Mouse (Mus musculus): ENCODE data around the gene Hydin. TPM values are rescaled to one million over a fixed set of nuclear protein-coding genes. Genes with fewer than 3 reads are reported as not detected.
"Not testable (repeated sequence)": the region's sequence is repeated elsewhere in the genome, so short reads cannot be mapped to it uniquely, and the experiment has no call there.

Hydin gene
- polyA plus RNA-seq, 1 experiment from 2014 or later = 0.80 TPM

DNA sequence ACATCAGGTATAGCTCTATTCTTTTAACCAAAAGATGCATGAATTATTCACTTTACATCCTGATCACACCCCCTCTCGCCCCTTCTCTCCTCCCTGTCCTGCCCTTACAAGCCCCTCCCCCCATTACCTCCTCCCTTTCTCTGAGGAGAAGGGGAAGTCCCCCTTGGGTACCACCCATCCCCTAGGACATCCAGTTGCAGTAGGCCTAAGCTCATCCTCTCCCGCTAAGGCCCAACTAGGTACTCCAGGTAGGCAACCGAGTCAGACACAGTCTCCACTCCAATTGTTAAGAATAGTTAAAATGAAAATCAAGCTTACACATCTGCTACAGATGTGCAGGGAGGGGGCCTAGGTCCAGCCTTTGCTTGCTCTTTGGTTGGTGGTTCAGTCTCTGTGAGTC, 83.9 kb downstream of the Hydin start:
- H3K4me1 ChIP-seq (replicated peaks; ENCODE audit: control insufficient read depth, insufficient read depth, low read length) = no peaks in the 10 kb centered on the region
- H3K36me3 ChIP-seq (replicated peaks; ENCODE audit: control insufficient read depth, insufficient read depth) = no peaks in the 10 kb centered on the region
- H3K9me3 ChIP-seq (ENCODE audit: control insufficient read depth, low read length) = no peaks in the 10 kb centered on the region
- DNase-seq (ENCODE audit: low spot score) (no peak), ATAC-seq (ENCODE audit: low FRiP score) (no peak)
- no peaks in the 10 kb centered on the region for H3K27me3 ChIP-seq (ENCODE audit: control insufficient read depth, insufficient read depth, low read length)
- 84% methylated on average over 3 of the region's 3 CpGs for WGBS
- no peak overlapping the region for H3K4me3 ChIP-seq (replicated peaks; ENCODE audit: low read length)
- no peak overlapping the region for H3K4me2 ChIP-seq (replicated peaks)
- H3K9ac ChIP-seq = no peak overlapping the region
- H3K27ac ChIP-seq = no peak overlapping the region

DNA sequence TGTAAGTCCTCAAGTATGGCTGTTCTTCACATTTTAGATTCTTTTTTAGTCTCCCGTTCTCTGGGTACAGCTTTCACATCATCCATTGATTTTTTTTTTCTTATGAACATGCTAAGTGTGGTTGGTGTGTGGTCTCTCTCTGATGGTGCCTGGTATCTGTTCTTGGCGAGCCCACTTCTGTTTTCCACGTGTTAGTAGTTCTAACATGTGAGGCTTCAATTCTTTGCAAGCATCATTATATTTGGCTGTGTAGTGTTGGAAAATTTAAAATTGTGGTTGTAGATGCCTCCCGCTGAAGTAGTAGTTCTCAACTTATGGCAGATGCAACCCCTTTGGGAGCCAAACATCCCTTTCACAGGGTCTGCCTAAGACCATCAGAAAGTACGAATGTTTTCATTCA, 85.1 kb downstream of the Hydin start:
- Histone ChIP-seq H3K4me1 (replicated peaks; ENCODE audit: control insufficient read depth, insufficient read depth, low read length) (no peaks in the 10 kb centered on the region), H3K4me2 (replicated peaks) (no peak overlapping the region), H3K36me3 (replicated peaks; ENCODE audit: control insufficient read depth, insufficient read depth) (no peaks in the 10 kb centered on the region), H3K9me3 (ENCODE audit: control insufficient read depth, low read length) (no peaks in the 10 kb centered on the region), H3K9ac (no peak overlapping the region), H3K27ac (no peak overlapping the region), H3K4me3 (replicated peaks; ENCODE audit: low read length) (no peak overlapping the region), H3K27me3 (ENCODE audit: control insufficient read depth, insufficient read depth, low read length) (no peaks in the 10 kb centered on the region)
- WGBS = 89% methylated on average over 5 of the region's 5 CpGs
- DNase-seq (ENCODE audit: low spot score) (no peak), ATAC-seq (ENCODE audit: low FRiP score) (no peak)

DNA sequence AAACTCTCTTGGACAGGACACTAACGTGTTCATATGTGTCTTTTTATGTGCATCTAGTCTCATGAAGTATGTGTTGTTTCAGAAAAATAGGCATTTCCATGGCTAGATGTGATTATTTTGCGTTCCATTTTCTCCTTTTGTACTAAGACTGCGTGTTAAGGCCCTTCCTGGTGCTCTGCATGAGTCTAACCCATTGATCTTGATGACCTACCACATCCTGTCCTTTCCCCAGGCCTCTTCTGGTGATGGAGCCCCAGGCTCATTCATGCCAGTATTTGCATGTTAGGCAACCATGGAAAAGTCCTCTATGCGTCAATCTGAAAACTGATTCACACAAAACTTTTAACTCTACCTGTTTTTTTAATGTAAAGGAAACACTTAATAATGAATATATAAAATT, 96.2 kb downstream of the Hydin start:
- H3K9ac ChIP-seq = no peak overlapping the region
- no peaks in the 10 kb centered on the region for H3K36me3 ChIP-seq (replicated peaks; ENCODE audit: control insufficient read depth, insufficient read depth)
- ATAC-seq (ENCODE audit: low FRiP score) = no peak
- DNase-seq (ENCODE audit: low spot score) = no peak
- H3K9me3 ChIP-seq (ENCODE audit: control insufficient read depth, low read length) = no peaks in the 10 kb centered on the region
- H3K4me2 ChIP-seq (replicated peaks) = no peak overlapping the region
- H3K27ac ChIP-seq = no peak overlapping the region
- 91% methylated on average over 4 of the region's 4 CpGs for WGBS
- H3K4me3 ChIP-seq (replicated peaks; ENCODE audit: low read length) = no peak overlapping the region
- no peaks in the 10 kb centered on the region for H3K27me3 ChIP-seq (ENCODE audit: control insufficient read depth, insufficient read depth, low read length)
- no peaks in the 10 kb centered on the region for H3K4me1 ChIP-seq (replicated peaks; ENCODE audit: control insufficient read depth, insufficient read depth, low read length)

DNA sequence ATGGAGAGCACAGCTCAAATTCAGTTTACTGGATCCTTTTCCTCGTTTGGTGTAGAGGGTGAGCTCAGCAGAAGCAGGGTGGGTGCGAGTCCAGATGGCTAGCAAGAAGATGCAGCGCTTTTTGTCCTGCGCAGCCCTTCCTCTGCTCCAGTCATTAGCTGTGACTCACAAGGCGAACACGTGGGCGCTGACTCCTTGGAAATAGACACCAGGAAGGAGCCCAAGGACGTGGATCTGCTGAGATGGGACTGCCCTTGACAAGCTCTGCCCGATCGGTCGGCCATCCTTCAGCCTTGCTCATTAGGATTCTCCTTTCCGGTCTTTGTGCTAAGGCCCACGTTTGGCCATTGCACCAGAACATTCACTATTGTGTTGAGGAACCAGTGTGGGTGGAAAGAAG, 106.1 kb downstream of the Hydin start:
- whole genome bisulfite sequencing = 86% methylated on average over 13 of the region's 13 CpGs
- no peaks in the 10 kb centered on the region for H3K9me3 ChIP-seq (ENCODE audit: control insufficient read depth, low read length)
- H3K9ac ChIP-seq = no peak overlapping the region
- H3K4me1 ChIP-seq (replicated peaks; ENCODE audit: control insufficient read depth, insufficient read depth, low read length) = no peaks in the 10 kb centered on the region
- H3K4me3 ChIP-seq (replicated peaks; ENCODE audit: low read length) = no peak overlapping the region
- H3K36me3 ChIP-seq (replicated peaks; ENCODE audit: control insufficient read depth, insufficient read depth) = no peaks in the 10 kb centered on the region
- ATAC-seq (ENCODE audit: low FRiP score) (no peak), DNase-seq (ENCODE audit: low spot score) (no peak)
- no peak overlapping the region for H3K27ac ChIP-seq
- no peaks in the 10 kb centered on the region for H3K27me3 ChIP-seq (ENCODE audit: control insufficient read depth, insufficient read depth, low read length)
- no peak overlapping the region for H3K4me2 ChIP-seq (replicated peaks)

DNA sequence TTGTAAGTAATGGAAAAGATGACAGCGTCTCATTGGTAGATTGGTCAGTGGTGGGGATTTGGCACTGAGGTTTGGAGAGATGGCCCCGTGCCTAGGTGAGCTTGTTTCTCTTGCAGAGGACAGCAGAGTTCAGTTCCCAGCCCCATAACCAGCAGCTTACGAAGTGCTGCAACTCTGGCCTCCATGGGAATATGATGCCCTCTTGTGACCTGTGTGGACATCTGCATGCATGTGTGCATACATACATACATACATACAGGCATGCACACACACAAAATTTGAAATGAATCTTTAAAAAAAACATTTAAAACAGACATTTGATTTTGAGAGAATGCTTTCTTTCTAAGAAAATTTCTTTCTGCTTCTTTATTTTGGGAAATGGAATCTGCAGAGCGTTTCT, 106.9 kb downstream of the Hydin start:
- no peak for DNase-seq (ENCODE audit: low spot score)
- no peaks in the 10 kb centered on the region for H3K27me3 ChIP-seq (ENCODE audit: control insufficient read depth, insufficient read depth, low read length)
- no peaks in the 10 kb centered on the region for H3K36me3 ChIP-seq (replicated peaks; ENCODE audit: control insufficient read depth, insufficient read depth)
- H3K9me3 ChIP-seq (ENCODE audit: control insufficient read depth, low read length) = no peaks in the 10 kb centered on the region
- 92% methylated on average over 4 of the region's 4 CpGs for WGBS
- H3K4me1 ChIP-seq (replicated peaks; ENCODE audit: control insufficient read depth, insufficient read depth, low read length) = no peaks in the 10 kb centered on the region
- no peak overlapping the region for H3K4me2 ChIP-seq (replicated peaks)
- H3K9ac ChIP-seq = no peak overlapping the region
- H3K27ac ChIP-seq = no peak overlapping the region
- no peak for ATAC-seq (ENCODE audit: low FRiP score)
- H3K4me3 ChIP-seq (replicated peaks; ENCODE audit: low read length) = no peak overlapping the region

DNA sequence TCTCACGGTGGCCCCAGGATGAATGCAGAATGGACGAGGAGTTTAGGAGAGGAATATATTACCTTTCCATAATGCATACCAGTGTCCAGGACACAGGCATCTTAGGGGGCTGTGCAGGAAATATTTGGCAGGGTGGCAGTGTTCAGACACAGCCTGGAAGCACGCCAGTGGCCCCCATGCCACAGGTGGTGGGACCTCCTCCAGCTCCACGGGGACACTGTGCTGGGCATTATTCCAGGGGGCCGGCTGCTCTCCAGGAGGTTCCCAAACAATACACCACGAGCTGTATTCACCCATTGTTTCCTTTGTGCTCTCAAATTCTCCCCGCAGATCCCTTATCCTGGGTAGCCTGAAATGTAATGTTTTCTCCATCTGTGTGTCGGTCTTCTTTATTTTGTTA, 116.0 kb downstream of the Hydin start:
- H3K27ac ChIP-seq = no peak overlapping the region
- ATAC-seq (ENCODE audit: low FRiP score) (no peak), DNase-seq (ENCODE audit: low spot score) (no peak)
- 0 out of 2 replicates have a peak, but pooled peaks cover 3% of the 10 kb centered on the region for H3K4me1 ChIP-seq (replicated peaks; ENCODE audit: control insufficient read depth, insufficient read depth, low read length)
- no peaks in the 10 kb centered on the region for H3K9me3 ChIP-seq (ENCODE audit: control insufficient read depth, low read length)
- H3K9ac ChIP-seq = no peak overlapping the region
- no peaks in the 10 kb centered on the region for H3K27me3 ChIP-seq (ENCODE audit: control insufficient read depth, insufficient read depth, low read length)
- 14% methylated on average over 8 of the region's 8 CpGs for WGBS
- no peak overlapping the region for H3K4me2 ChIP-seq (replicated peaks)
- H3K4me3 ChIP-seq (replicated peaks; ENCODE audit: low read length) = no peak overlapping the region
- no peaks in the 10 kb centered on the region for H3K36me3 ChIP-seq (replicated peaks; ENCODE audit: control insufficient read depth, insufficient read depth)

DNA sequence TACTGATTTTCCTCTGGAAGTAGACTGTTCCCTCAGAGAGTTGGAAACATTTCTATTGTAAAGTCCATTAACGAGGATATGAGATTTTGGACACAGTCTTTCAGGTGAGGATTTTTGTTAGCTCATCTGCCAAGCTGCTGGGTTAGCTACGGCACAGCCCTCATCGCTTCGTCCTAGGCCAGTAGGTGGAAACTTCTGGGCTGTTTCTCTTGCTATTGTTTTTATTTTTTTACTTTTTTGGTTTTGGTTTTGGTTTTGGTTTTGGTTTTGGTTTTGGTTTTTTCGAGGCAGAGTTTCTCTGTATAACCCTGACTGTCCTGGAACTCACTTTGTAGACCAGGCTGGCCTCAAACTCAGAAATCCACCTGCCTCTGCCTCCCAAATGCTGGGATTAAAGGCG, 117.9 kb downstream of the Hydin start:
- not testable (repeated sequence) for DNase-seq (ENCODE audit: low spot score); H3K4me3 ChIP-seq (replicated peaks; ENCODE audit: low read length); H3K36me3 ChIP-seq (replicated peaks; ENCODE audit: control insufficient read depth, insufficient read depth); H3K27me3 ChIP-seq (ENCODE audit: control insufficient read depth, insufficient read depth, low read length); H3K4me2 ChIP-seq (replicated peaks); H3K27ac ChIP-seq; H3K9me3 ChIP-seq (ENCODE audit: control insufficient read depth, low read length); H3K9ac ChIP-seq; ATAC-seq (ENCODE audit: low FRiP score)
- H3K4me1 ChIP-seq (replicated peaks; ENCODE audit: control insufficient read depth, insufficient read depth, low read length) = 0 out of 2 replicates have a peak, but pooled peaks cover 11% of the 10 kb centered on the region
- 93% methylated on average over 6 of the region's 6 CpGs for WGBS

DNA sequence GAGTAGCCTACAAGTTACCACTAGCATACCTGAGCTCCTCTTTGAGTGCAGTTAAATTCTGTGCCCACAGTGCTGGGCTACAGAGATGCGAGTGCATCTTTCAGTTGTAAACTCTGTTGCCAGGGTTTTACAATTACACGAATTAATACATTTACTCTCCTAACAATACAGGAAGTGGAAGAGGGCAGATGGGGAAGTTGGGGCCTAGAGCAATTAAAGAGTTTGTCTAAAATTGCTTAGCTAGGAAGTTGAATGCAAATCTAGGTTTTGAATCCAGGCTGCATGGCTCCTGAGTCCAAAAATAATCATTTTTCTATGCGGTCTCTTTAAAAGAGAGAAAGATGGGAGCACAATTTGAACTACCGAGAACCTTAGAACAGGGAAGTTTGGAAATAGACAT, 128.9 kb downstream of the Hydin start:
- Histone ChIP-seq H3K27me3 (ENCODE audit: control insufficient read depth, insufficient read depth, low read length) (no peaks in the 10 kb centered on the region), H3K27ac (no peak overlapping the region), H3K4me2 (replicated peaks) (no peak overlapping the region), H3K4me3 (replicated peaks; ENCODE audit: low read length) (no peak overlapping the region), H3K9me3 (ENCODE audit: control insufficient read depth, low read length) (no peaks in the 10 kb centered on the region), H3K4me1 (replicated peaks; ENCODE audit: control insufficient read depth, insufficient read depth, low read length) (no peaks in the 10 kb centered on the region), H3K9ac (no peak overlapping the region), H3K36me3 (replicated peaks; ENCODE audit: control insufficient read depth, insufficient read depth) (no peaks in the 10 kb centered on the region)
- ATAC-seq (ENCODE audit: low FRiP score) (no peak), DNase-seq (ENCODE audit: low spot score) (no peak)
- WGBS = 91% methylated on average over 4 of the region's 4 CpGs

DNA sequence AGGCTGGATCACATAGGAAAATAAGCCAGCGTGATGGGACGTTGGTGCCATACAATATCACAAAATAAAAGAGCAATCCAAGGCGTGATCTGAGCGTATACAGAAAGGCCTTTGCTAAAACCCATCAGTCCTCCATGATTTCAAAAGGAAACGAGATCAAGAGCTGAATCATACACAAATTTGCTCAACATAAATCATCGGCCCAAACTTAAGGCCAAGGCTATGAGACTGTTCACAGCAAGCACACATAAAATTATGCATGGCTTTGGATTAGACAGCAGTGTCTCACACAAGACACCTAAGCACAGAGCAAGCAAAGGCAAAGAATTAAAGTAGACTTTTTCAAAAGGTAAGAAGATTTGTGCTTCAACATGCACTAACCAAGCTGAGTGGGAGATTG, 133.8 kb downstream of the Hydin start:
- WGBS = 93% methylated on average over 6 of the region's 6 CpGs
- ATAC-seq (ENCODE audit: low FRiP score) = no peak

DNA sequence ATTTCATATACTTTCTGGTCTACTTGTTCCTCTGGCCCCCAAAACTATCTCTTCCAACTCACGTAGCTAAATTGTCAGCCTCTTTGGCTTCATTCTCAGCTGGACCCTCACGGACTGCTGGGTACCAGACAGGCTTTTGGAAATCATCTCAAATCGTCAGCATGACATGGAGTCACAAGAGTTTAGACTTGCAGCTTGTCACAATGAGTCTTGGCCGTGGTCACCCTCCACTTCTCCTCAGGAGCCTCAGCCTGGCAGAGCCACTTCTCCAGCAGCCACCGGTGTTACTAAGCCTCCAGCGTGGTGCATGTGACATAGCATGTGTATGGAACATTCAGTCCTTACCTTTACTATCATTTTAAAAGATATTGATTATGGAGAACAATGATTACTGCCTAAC, 135.5 kb downstream of the Hydin start:
- H3K4me3 ChIP-seq (replicated peaks; ENCODE audit: low read length) = no peak overlapping the region
- H3K9ac ChIP-seq = no peak overlapping the region
- no peak overlapping the region for H3K4me2 ChIP-seq (replicated peaks)
- WGBS = 85% methylated on average over 6 of the region's 6 CpGs
- H3K36me3 ChIP-seq (replicated peaks; ENCODE audit: control insufficient read depth, insufficient read depth) = no peaks in the 10 kb centered on the region
- H3K27me3 ChIP-seq (ENCODE audit: control insufficient read depth, insufficient read depth, low read length) = no peaks in the 10 kb centered on the region
- H3K4me1 ChIP-seq (replicated peaks; ENCODE audit: control insufficient read depth, insufficient read depth, low read length) = no peaks in the 10 kb centered on the region
- no peak for ATAC-seq (ENCODE audit: low FRiP score)
- no peak overlapping the region for H3K27ac ChIP-seq
- DNase-seq (ENCODE audit: low spot score) = no peak
- H3K9me3 ChIP-seq (ENCODE audit: control insufficient read depth, low read length) = peaks cover 6% of the 10 kb centered on the region; the same call in 1 of the 2 replicates

More for the DNA sequence above, 133.8 kb downstream of the Hydin start:
- H3K9ac ChIP-seq = no peak overlapping the region
- H3K27me3 ChIP-seq (ENCODE audit: control insufficient read depth, insufficient read depth, low read length) = no peaks in the 10 kb centered on the region
- H3K4me1 ChIP-seq (replicated peaks; ENCODE audit: control insufficient read depth, insufficient read depth, low read length) = no peaks in the 10 kb centered on the region
- DNase-seq (ENCODE audit: low spot score) = no peak
- H3K27ac ChIP-seq = no peak overlapping the region
- peaks cover 6% of the 10 kb centered on the region; the same call in 1 of the 2 replicates for H3K9me3 ChIP-seq (ENCODE audit: control insufficient read depth, low read length)
- no peaks in the 10 kb centered on the region for H3K36me3 ChIP-seq (replicated peaks; ENCODE audit: control insufficient read depth, insufficient read depth)
- no peak overlapping the region for H3K4me3 ChIP-seq (replicated peaks; ENCODE audit: low read length)
- H3K4me2 ChIP-seq (replicated peaks) = no peak overlapping the region
